11 mouse cellular contexts compared by ENCODE assay signal in the genomic region with DNA sequence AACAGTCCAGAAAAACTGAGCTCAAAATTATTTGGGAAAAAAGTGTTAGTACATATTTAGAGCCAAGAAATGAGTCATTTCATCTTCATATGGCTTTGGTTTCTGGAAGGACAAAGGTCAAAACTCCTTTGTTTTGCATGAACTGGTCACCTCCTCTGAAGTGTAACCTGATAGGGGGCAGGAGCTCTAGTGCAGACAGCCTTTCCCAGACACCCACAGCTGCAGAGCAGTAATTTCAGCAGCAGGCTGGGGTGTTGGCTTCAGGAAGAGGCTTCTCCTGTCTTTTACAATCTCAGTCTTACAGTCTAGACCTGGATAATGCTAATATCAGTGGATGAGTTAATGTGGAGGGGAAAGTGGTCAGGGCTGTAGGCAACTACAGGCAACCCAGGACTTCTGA.
DNase-seq lines count a peak whose midpoint lies in the region; ATAC-seq lines count a peak whose summit lies in the region.
"Had no signal": no experiment of that assay in that cellular context is flagged by ENCODE, and none has a peak within 500 bp of the region (broad histone marks: within the 10 kb centered on the region; RNA-seq: fewer than 3 reads in every experiment).

No protein-coding gene starts in this region.

- no peak overlapping the region for H3K4me3 ChIP-seq in limb, embryonic 12.5 days (replicated peaks)
- H3K4me3 ChIP-seq in liver, embryonic 11.5 days (ENCODE audit: low read depth, low read length): no peak overlapping the region
- H3K4me3 ChIP-seq: forebrain, embryonic 13.5 days; midbrain, embryonic 12.5 days had no signal

- no peak overlapping the region for H3K9ac ChIP-seq in limb, embryonic 12.5 days (replicated peaks)
- no peak overlapping the region for H3K9ac ChIP-seq in liver, embryonic 11.5 days (ENCODE audit: low read depth, low read length)
- H3K9ac ChIP-seq: forebrain, embryonic 13.5 days; midbrain, embryonic 12.5 days had no signal

- H3K9me3 ChIP-seq in limb, embryonic 12.5 days: no peaks in the 10 kb centered on the region
- H3K9me3 ChIP-seq in liver, embryonic 11.5 days (ENCODE audit: control insufficient read depth, low read length): no peaks in the 10 kb centered on the region
- H3K9me3 ChIP-seq: forebrain, embryonic 13.5 days; midbrain, embryonic 12.5 days had no signal

- H3K27me3 ChIP-seq in limb, embryonic 12.5 days: no peaks in the 10 kb centered on the region
- no peaks in the 10 kb centered on the region for H3K27me3 ChIP-seq in liver, embryonic 11.5 days (replicated peaks; ENCODE audit: control insufficient read depth, insufficient read depth, low read length)
- H3K27me3 ChIP-seq: forebrain, embryonic 13.5 days; midbrain, embryonic 12.5 days had no signal

- H3K4me2 ChIP-seq in limb, embryonic 12.5 days: no peak overlapping the region
- no peak overlapping the region for H3K4me2 ChIP-seq in liver, embryonic 11.5 days
- H3K4me2 ChIP-seq: forebrain, embryonic 13.5 days; midbrain, embryonic 12.5 days had no signal

- H3K36me3 ChIP-seq in limb, embryonic 12.5 days: no peaks in the 10 kb centered on the region
- no peaks in the 10 kb centered on the region for H3K36me3 ChIP-seq in liver, embryonic 11.5 days (ENCODE audit: control insufficient read depth, insufficient read depth, low read length)
- H3K36me3 ChIP-seq: midbrain, embryonic 12.5 days had no signal

- H3K4me1 ChIP-seq in limb, embryonic 12.5 days (replicated peaks): peaks cover 4% of the 10 kb centered on the region; the same call in 1 of the 2 replicates
- H3K4me1 ChIP-seq in liver, embryonic 11.5 days (replicated peaks; ENCODE audit: control insufficient read depth, insufficient read depth, low read length): no peaks in the 10 kb centered on the region

- H3K27ac ChIP-seq in limb, embryonic 12.5 days: no peak overlapping the region
- H3K27ac ChIP-seq in liver, embryonic 11.5 days (ENCODE audit: low read depth, low read length): no peak overlapping the region
- H3K27ac ChIP-seq: forebrain, embryonic 13.5 days; midbrain, embryonic 12.5 days had no signal

- ATAC-seq in limb, embryonic 12.5 days (ENCODE audit: insufficient number of reproducible peaks, insufficient read depth, low FRiP score, low TSS enrichment, low read depth): peak; percentile 47; the same call in 1 of the 2 replicates
- ATAC-seq in liver, embryonic 11.5 days (replicated peaks; ENCODE audit: low FRiP score): no peak
- ATAC-seq: forebrain, embryonic 13.5 days had no signal

- peak; percentile 5 for DNase-seq in adrenal gland, adult 2 months
- DNase-seq in adrenal gland, postnatal 4 days (ENCODE audit: low spot score in 2 of 2): no peak
- DNase-seq in kidney, postnatal 14 days: peak; percentile 4
- no peak for DNase-seq in kidney, adult 8-10 months
- peak; percentile 85 for DNase-seq in embryo, embryonic 10.5 days (ENCODE audit: low spot score)
- DNase-seq in left cerebral cortex, adult 11 months (ENCODE audit: low spot score): no peak
- DNase-seq in liver, embryonic 11.5 days (ENCODE audit: low spot score): no peak
- DNase-seq: cerebellum, adult 8-10 months had no signal

Comparison
In these comparisons a context has a peak if more than half of its experiments do, and no peak if none do; other contexts are left out.
1. DNase-seq: peak in adrenal gland, adult 2 months (single experiment), kidney, postnatal 14 days (single experiment) and embryo, embryonic 10.5 days (single experiment); none in adrenal gland, postnatal 4 days (0 of 2), kidney, adult 8-10 months (0 of 2), left cerebral cortex, adult 11 months (single experiment) and liver, embryonic 11.5 days (single experiment).